Mouse (Mus musculus): Measurements from ENCODE around the gene Greb1.

DNA sequence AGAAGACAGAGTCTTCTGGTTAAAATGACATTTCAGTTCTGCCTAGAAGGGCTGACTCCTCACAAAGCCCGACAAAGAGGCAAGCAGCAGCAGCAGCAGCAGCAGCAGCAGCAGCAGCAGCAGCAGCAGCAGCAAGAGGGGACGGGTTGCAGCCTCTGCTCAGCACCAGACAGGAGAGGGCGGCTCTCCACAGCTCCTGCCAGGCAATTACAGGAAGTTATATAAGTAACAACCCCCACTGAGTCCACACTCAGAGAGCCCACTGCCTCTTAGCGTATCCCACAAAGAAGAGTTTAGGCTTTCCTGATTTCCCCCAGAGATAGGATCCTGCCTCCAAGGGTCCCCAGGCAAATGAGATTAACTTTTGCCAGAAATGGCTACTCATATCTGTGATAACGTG is 60.6 kb downstream of the Greb1 start:
- no peak for TF ChIP-seq CTCF (IDR thresholded peaks at IDR 0.05; ENCODE audit: low read depth)
- TF ChIP-seq EP300 (optimal IDR thresholded peaks at IDR 0.05): no peak

Measured in stomach, postnatal 0 days (tissue).